Mouse (Mus musculus) forebrain, embryonic 14.5 days (tissue): ENCODE measurements around the gene Kcna3. TPM values are rescaled to one million over a fixed set of nuclear protein-coding genes. Genes with fewer than 3 reads are reported as not detected.

Source experiments
- ATAC-seq: fragments of 200-750 bp; cut with Nextera tagmentation; 2 replicates; pipeline ENCODE4 v1.8.0; 2017; ENCODE audit warnings: mild to moderate bottlenecking, moderate library complexity
- DNase-seq: peaks from one replicate; pipeline ENCODE4 v3.0.0-alpha.2; 2015; ENCODE audit warnings: low spot score
- H3K27ac ChIP-seq: fragments of 300-500 bp; sonication (generic); 2 replicates; pipeline ENCODE4 v1.5.1; 2014; ENCODE audit warnings: low read depth, mild to moderate bottlenecking, control low read depth, low read length, moderate library complexity
- H3K27me3 ChIP-seq: fragments of 300-500 bp; sonication (generic); replicated peaks from 2 replicates; pipeline ENCODE4 v1.6.1; 2014; ENCODE audit warnings: low read length, control low read depth, mixed read lengths; ENCODE audit not compliant: control insufficient read depth, insufficient read depth
- H3K36me3 ChIP-seq: fragments of 300-500 bp; sonication (generic); 2 replicates; pipeline ENCODE4 v1.6.1; 2014; ENCODE audit warnings: low read length, control low read depth; ENCODE audit not compliant: control insufficient read depth, insufficient read depth
- H3K4me1 ChIP-seq: fragments of 300-500 bp; sonication (generic); 2 replicates; pipeline ENCODE4 v1.6.1; 2014; ENCODE audit warnings: antibody characterized with exemption, low read length, control low read depth; ENCODE audit not compliant: control insufficient read depth, insufficient read depth
- H3K4me2 ChIP-seq: fragments of 300-500 bp; sonication (generic); 2 replicates; pipeline ENCODE4 v1.6.1; 2014; ENCODE audit warnings: mild to moderate bottlenecking, control low read depth, low read length
- H3K4me3 ChIP-seq: fragments of 300-500 bp; sonication (generic); 2 replicates; pipeline ENCODE4 v1.5.1; 2014; ENCODE audit warnings: low read depth, low read length, control low read depth
- H3K9ac ChIP-seq: fragments of 300-500 bp; sonication (generic); 2 replicates; pipeline ENCODE4 v1.6.1; 2014; ENCODE audit warnings: mild to moderate bottlenecking, low read length, control low read depth, moderate library complexity
- H3K9me3 ChIP-seq: fragments of 300-500 bp; sonication (generic); replicated peaks from 2 replicates; pipeline ENCODE4 v1.6.1; 2016; ENCODE audit warnings: low read length, control low read depth, mixed read lengths; ENCODE audit not compliant: control insufficient read depth
- WGBS: fragments of 180-500 bp; shearing (Covaris S2); extraction: QIAGEN DNeasy Blood & Tissue Kit; methylation state at CpG from one replicate; pipeline ENCODE4 v1.1.7; 2014; 5-methylcytosine and 5-hydroxymethylcytosine counted together
- polyA plus RNA-seq: library from polyadenylated mRNA; unstranded; fragments of >200 nt; fragmentation: Nextera tagmentation; extraction: Ambion mirVana; gene quantifications from 2 replicates; pipeline ENCODE4 v1.2.1, GENCODE M21; 2014

Kcna3 gene
- polyA plus RNA-seq, 1 experiment from 2014 or later: 10.3 TPM

DNA sequence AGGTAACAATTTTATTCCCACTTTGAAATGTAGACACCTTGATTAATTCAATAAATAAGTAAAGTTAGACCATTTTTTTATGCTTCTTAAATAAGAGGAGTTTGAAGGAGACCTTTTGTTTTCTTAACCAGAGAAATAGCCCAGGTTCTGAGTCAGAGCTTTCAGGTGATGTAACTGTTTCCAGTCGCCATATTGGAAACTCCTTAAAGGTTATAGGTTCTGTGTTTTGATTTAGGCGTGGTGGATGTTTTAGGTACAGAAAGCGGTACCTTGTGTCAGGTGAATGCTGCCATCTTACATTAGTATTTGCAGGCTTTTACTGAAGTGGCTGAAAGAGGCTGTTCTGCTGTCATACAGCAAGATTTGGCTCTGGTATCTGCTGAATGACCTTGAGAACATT lies 4.4 kb downstream of the Kcna3 start:
- H3K4me1 ChIP-seq: peaks cover 28% of the 10 kb centered on the region
- H3K36me3 ChIP-seq: 0 out of 2 replicates have a peak, but pooled peaks cover 4% of the 10 kb centered on the region
- H3K27me3 ChIP-seq: no peaks in the 10 kb centered on the region
- no peaks in the 10 kb centered on the region for H3K9me3 ChIP-seq
- WGBS: 77% methylated on average over 3 of the region's 3 CpGs
- H3K27ac ChIP-seq: no peak overlapping the region
- H3K4me2 ChIP-seq: peak overlapping the region; percentile 77
- peak overlapping the region; percentile 41; the same call in 1 of the 2 replicates for H3K9ac ChIP-seq
- ATAC-seq: no peak
- DNase-seq: no peak
- H3K4me3 ChIP-seq: peak overlapping the region; percentile 86

- peak; percentile 43; the same call in 1 of the 2 replicates for ATAC-seq
- Histone ChIP-seq H3K27me3 (no peaks in the 10 kb centered on the region), H3K4me2 (peak overlapping the region; percentile 77), H3K9ac (no peak overlapping the region; the same call in 1 of the 2 replicates), H3K9me3 (no peaks in the 10 kb centered on the region), H3K4me1 (peaks cover 28% of the 10 kb centered on the region), H3K27ac (no peak overlapping the region), H3K36me3 (0 out of 2 replicates have a peak, but pooled peaks cover 4% of the 10 kb centered on the region), H3K4me3 (peak overlapping the region; percentile 86)
- peak; percentile 72 for DNase-seq
- 73% methylated on average over 1 of the region's 1 CpGs for WGBS
Measured at GRCm38 (mm10) chr3:107041718-107042117, 5.7 kb downstream of the Kcna3 start.

GRCm38 (mm10) chr3:107061468-107061867 lies 25.5 kb downstream of the Kcna3 start:
- Histone ChIP-seq H3K9ac (no peak overlapping the region), H3K4me3 (no peak overlapping the region), H3K9me3 (no peaks in the 10 kb centered on the region), H3K4me2 (no peak overlapping the region), H3K27ac (no peak overlapping the region), H3K36me3 (no peaks in the 10 kb centered on the region), H3K4me1 (peaks cover 12% of the 10 kb centered on the region; the same call in 1 of the 2 replicates), H3K27me3 (no peaks in the 10 kb centered on the region)
- no peak for DNase-seq
- ATAC-seq: no peak
- WGBS: 84% methylated on average over 1 of the region's 1 CpGs

DNA sequence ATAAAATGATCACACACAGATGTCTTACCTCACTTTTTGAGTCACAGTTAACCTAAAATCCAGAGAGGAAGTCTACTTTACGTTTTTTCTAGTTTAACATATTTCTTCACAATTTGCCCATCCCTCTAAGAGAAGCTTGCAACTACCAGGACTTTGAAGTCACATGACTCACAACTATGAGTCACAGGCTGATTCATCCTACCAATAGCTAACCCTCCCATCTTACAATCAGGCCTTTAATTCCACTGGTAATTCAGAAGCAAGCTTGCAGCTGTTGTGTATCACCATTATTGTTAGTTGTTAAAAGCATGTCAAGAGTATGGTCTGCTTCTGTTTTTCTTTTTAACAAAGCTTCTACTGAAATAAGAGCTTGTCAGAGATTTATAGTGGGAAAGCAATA lies 26.8 kb downstream of the Kcna3 start:
- no peak for DNase-seq
- Histone ChIP-seq H3K4me1 (peaks cover 15% of the 10 kb centered on the region; the same call in 1 of the 2 replicates), H3K27me3 (no peaks in the 10 kb centered on the region), H3K27ac (no peak overlapping the region), H3K36me3 (no peaks in the 10 kb centered on the region), H3K4me2 (no peak overlapping the region), H3K9me3 (no peaks in the 10 kb centered on the region), H3K4me3 (no peak overlapping the region), H3K9ac (no peak overlapping the region)
- no peak for ATAC-seq
- WGBS: 71% methylated on average over 1 of the region's 1 CpGs

DNA sequence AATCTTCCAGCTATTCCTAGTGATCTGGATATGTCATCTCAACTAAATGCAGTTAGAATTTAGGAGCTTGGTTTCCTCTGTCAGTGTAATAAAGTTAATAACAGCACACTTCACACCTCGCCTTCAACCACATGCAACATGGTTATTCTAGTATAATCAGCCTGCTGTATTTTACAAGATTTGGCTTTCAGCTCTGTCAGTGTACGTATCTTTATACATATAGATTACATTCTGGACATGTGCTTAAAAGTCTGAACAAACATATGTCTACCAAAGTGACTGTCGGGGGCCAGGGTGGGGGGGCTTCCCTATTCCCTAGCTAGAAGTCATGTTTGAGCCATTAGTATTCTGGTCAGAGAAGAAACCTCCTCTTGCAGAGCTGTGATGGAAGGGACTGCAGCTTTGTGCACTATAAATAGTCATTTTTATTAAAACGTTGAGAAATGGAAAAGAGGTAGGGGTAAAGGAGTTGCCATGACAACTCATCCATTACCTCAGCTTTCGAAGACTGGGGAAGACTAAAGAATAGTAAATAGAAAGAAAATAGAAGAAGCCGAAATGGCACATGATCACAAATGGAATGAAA lies 29.6 kb downstream of the Kcna3 start:
- no peaks in the 10 kb centered on the region for H3K9me3 ChIP-seq
- H3K36me3 ChIP-seq: no peaks in the 10 kb centered on the region
- peaks cover 15% of the 10 kb centered on the region; the same call in 1 of the 2 replicates for H3K4me1 ChIP-seq
- H3K4me2 ChIP-seq: no peak overlapping the region
- WGBS: 39% methylated on average over 6 of the region's 6 CpGs
- ATAC-seq (peak; percentile 75), DNase-seq (peak; percentile 80)
- H3K27me3 ChIP-seq: no peaks in the 10 kb centered on the region
- no peak overlapping the region for H3K9ac ChIP-seq
- H3K27ac ChIP-seq: peak overlapping the region; percentile 91
- no peak overlapping the region for H3K4me3 ChIP-seq

DNA sequence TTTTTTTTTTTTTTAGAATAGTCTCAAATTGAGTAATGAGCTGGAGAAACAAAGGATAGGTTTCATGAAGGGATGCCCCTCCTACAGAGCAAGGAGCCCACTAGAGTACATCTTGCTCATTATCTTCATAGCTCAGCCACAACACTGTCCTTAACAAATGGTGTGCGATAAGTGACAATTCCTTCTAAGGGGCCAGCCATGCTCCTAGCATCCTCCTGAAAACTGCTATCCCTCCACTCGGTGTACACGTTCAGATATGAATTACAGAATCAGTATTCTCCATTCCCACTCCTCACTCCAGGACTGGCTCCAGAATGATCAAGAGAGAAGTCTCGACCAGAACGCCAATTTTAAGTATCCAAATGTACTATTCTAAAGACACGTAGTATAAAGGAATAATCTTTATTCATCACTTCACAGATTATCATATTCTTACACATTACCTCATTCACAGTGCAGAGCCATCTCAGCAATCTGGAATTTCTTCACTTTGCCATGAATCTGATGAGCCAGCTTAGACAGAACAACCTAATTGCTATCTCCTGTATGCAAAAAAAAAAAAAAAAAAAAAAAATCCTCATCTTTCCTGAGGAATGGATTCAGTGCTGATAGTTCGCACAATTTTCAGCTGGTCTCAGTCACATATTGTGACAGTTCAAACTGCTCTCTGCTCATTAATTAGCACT lies 30.3 kb downstream of the Kcna3 start:
- Histone ChIP-seq H3K27ac (peak overlapping the region; percentile 91), H3K4me3 (no peak overlapping the region), H3K4me1 (peaks cover 15% of the 10 kb centered on the region; the same call in 1 of the 2 replicates), H3K36me3 (no peaks in the 10 kb centered on the region), H3K9me3 (no peaks in the 10 kb centered on the region), H3K27me3 (no peaks in the 10 kb centered on the region), H3K4me2 (peak overlapping the region; percentile 23), H3K9ac (no peak overlapping the region)
- WGBS: 49% methylated on average over 7 of the region's 7 CpGs
- ATAC-seq (peak; percentile 78), DNase-seq (peak; percentile 70)

GRCm38 (mm10) chr3:107067245-107067644 lies 31.3 kb downstream of the Kcna3 start:
- Histone ChIP-seq H3K9me3 (no peaks in the 10 kb centered on the region), H3K27ac (peak overlapping the region; percentile 91), H3K27me3 (no peaks in the 10 kb centered on the region), H3K9ac (no peak overlapping the region), H3K4me2 (no peak overlapping the region), H3K4me1 (peaks cover 15% of the 10 kb centered on the region; the same call in 1 of the 2 replicates), H3K4me3 (no peak overlapping the region), H3K36me3 (no peaks in the 10 kb centered on the region)
- ATAC-seq (no peak), DNase-seq (no peak)
- WGBS: 74% methylated on average over 6 of the region's 6 CpGs

- Histone ChIP-seq H3K36me3 (no peaks in the 10 kb centered on the region), H3K9ac (no peak overlapping the region), H3K4me2 (no peak overlapping the region), H3K4me3 (no peak overlapping the region), H3K27ac (no peak overlapping the region), H3K4me1 (no peaks in the 10 kb centered on the region), H3K9me3 (no peaks in the 10 kb centered on the region), H3K27me3 (no peaks in the 10 kb centered on the region)
- 83% methylated on average over 2 of the region's 2 CpGs for WGBS
- ATAC-seq (no peak), DNase-seq (no peak)
Measured at GRCm38 (mm10) chr3:107073863-107074262, 37.9 kb downstream of the Kcna3 start.

DNA sequence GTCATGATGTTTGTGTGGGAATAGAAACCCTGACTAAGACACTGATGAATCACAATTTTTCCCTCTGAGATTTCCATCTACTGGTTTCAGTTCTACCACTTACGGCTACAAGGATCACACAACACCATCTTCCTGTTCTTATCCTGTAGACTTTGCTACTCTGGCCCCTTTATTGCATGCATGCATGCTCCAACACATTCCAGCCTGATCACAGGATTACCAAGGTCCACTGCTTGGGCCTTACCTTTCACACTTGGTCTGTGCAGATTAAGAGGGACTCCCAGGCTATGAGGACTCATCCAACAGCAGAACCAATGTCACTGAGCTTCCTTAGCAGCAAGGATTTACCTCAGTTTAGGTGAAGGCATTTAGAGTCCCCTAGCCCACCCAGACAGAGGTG lies 39.7 kb downstream of the Kcna3 start:
- DNase-seq: no peak
- H3K9me3 ChIP-seq: no peaks in the 10 kb centered on the region
- no peak overlapping the region for H3K4me3 ChIP-seq
- no peaks in the 10 kb centered on the region for H3K27me3 ChIP-seq
- no peak overlapping the region for H3K9ac ChIP-seq
- H3K27ac ChIP-seq: no peak overlapping the region
- 96% methylated on average over 1 of the region's 1 CpGs for WGBS
- no peaks in the 10 kb centered on the region for H3K36me3 ChIP-seq
- no peak overlapping the region for H3K4me2 ChIP-seq
- no peaks in the 10 kb centered on the region for H3K4me1 ChIP-seq
- no peak for ATAC-seq
